Mouse (Mus musculus): ENCODE measurements at regions not wholly inside any gene's neighbourhood (a gene's known extent, or its start where the extent isn't known, plus 50 kb on each side); places are given as distances from the start of the nearest gene placed in this dataset.

DNA sequence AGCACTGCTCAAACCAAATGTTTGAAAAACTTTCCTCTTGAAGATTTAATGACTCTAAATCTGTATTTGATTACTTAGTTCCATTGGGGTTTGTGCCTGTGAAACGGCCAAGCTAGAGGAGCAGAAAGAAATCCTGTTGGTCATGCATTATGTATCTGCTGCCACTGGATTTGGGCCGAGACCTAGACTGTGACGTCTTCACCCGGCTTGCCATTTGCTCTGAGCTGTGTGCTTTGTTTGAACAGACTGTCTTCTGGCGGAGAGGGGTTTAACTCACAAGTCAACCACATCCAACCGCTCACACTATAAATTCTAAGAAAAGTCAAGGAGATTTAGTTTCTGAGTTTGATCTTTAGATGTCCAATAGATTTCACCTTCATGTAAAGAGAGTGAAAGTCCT is 503.6 kb downstream of the Nuf2 start:
- TF ChIP-seq POLR2A (IDR thresholded peaks at IDR 0.05; ENCODE audit: low read depth, low read length): no peak
- TF ChIP-seq CTCF (IDR thresholded peaks at IDR 0.05; ENCODE audit: extremely low read depth, insufficient read length, insufficient replicate concordance, low read depth, low read length): no peak
